Mouse (Mus musculus): ENCODE results near the gene Adcy7. TPM values are rescaled to one million over a fixed set of nuclear protein-coding genes. Genes with fewer than 3 reads are reported as not detected.
A peak's percentile ranks its signal among the peaks of the same experiment; 100 is the strongest.

Adcy7 gene
- polyA plus RNA-seq, 1 experiment, result 146 TPM

- Histone ChIP-seq H3K4me3 (ENCODE audit: insufficient read depth, low read length) (no peak overlapping the region), H3K27ac (ENCODE audit: insufficient read depth, low read depth, low read length) (no peak overlapping the region), H3K4me1 (ENCODE audit: control insufficient read depth, insufficient read depth, low read length) (peaks cover 17% of the 10 kb centered on the region)
- no peak for TF ChIP-seq POLR2A (IDR thresholded peaks at IDR 0.05; ENCODE audit: borderline replicate concordance, low read depth, low read length)
- no peak for TF ChIP-seq CTCF (IDR thresholded peaks at IDR 0.05; ENCODE audit: low read depth, low read length)
Measured at GRCm38 (mm10) chr8:88269107-88269875, 2.9 kb upstream of the Adcy7 start.

- no peak for TF ChIP-seq CTCF (IDR thresholded peaks at IDR 0.05; ENCODE audit: low read depth, low read length)
- no peak for TF ChIP-seq POLR2A (IDR thresholded peaks at IDR 0.05; ENCODE audit: borderline replicate concordance, low read depth, low read length)
- Histone ChIP-seq H3K4me1 (ENCODE audit: control insufficient read depth, insufficient read depth, low read length) (peaks cover 23% of the 10 kb centered on the region), H3K27ac (ENCODE audit: insufficient read depth, low read depth, low read length) (no peak overlapping the region), H3K4me3 (ENCODE audit: insufficient read depth, low read length) (no peak overlapping the region)
Measured at GRCm38 (mm10) chr8:88270086-88270485, 2.1 kb upstream of the Adcy7 start.

GRCm38 (mm10) chr8:88273051-88273430 lies 838 bp downstream of the Adcy7 start:
- Histone ChIP-seq H3K4me1 (ENCODE audit: control insufficient read depth, insufficient read depth, low read length) (peaks cover 30% of the 10 kb centered on the region), H3K4me3 (ENCODE audit: insufficient read depth, low read length) (peak overlapping the region; percentile 62), H3K27ac (ENCODE audit: insufficient read depth, low read depth, low read length) (no peak overlapping the region)
- TF ChIP-seq POLR2A (IDR thresholded peaks at IDR 0.05; ENCODE audit: borderline replicate concordance, low read depth, low read length) (no peak), CTCF (IDR thresholded peaks at IDR 0.05; ENCODE audit: low read depth, low read length) (no peak)

DNA sequence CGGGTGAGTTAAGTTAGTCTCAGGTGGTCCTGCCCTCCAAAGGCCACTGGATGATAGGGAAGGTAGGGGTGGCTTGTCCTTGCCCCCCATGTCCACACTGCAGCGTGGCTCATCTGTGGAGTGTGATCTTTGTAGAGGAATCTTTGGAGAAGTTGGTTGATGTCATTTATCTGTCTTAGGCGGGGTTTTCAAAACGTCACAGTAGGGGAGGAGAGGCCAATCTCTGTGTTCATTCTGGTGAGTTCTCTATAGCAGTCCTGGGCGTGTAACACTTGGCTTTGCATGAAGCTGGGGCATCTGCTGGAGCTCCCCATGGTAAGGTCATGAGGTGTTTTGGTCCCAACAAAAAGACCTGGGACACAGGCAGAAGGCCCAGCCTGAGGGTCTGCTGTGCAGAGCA lies 1.9 kb downstream of the Adcy7 start:
- peaks cover 37% of the 10 kb centered on the region for H3K4me1 ChIP-seq (ENCODE audit: control insufficient read depth, insufficient read depth, low read length)
- no peak overlapping the region for H3K4me3 ChIP-seq (ENCODE audit: insufficient read depth, low read length)
- TF ChIP-seq CTCF (IDR thresholded peaks at IDR 0.05; ENCODE audit: low read depth, low read length) (no peak), POLR2A (IDR thresholded peaks at IDR 0.05; ENCODE audit: borderline replicate concordance, low read depth, low read length) (no peak)
- H3K27ac ChIP-seq (ENCODE audit: insufficient read depth, low read depth, low read length), result peak overlapping the region; percentile 51

DNA sequence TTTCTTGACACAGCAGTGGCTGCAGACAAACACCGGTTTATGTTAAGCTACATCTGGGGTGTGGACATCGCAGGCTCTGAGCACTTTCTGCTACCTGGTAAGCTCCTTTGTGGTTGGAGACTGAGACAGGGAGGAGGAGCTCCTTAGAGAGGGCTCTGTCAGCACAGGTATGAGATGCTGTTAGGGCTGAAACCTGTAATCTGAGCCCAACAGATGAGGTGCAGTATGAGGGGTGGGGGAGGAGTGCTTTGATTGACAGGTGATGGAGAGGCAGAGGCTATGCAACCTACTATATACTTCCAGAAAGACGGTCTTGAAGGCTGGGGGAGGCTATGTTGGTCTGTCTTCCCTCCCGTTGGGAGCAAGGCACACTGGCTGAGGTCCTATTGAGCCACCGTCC lies 7.0 kb downstream of the Adcy7 start:
- H3K4me1 ChIP-seq (ENCODE audit: control insufficient read depth, insufficient read depth, low read length), result peaks cover 56% of the 10 kb centered on the region
- peak overlapping the region; percentile 54 for H3K27ac ChIP-seq (ENCODE audit: insufficient read depth, low read depth, low read length)
- H3K4me3 ChIP-seq (ENCODE audit: insufficient read depth, low read length), result no peak overlapping the region
- no peak for TF ChIP-seq POLR2A (IDR thresholded peaks at IDR 0.05; ENCODE audit: borderline replicate concordance, low read depth, low read length)
- no peak for TF ChIP-seq CTCF (IDR thresholded peaks at IDR 0.05; ENCODE audit: low read depth, low read length)

DNA sequence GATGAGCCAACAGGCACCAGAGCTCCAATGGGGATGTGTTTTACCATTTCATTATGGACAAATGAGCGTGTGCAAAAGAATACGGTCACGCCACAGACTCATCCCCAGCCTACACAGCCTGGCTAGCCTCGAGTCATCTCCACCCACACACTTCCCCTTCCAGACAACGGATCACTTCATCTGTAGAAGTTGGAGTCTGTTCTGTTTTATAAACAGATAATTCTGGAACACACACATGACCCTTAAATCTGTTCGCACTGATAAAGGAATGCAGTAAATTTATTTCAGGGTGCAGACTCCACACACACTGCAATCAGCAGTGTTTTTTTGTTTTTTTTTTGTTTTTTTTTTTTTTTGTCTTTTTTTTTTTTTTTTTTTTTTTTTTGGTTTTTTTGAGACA lies 7.5 kb downstream of the Adcy7 start:
- Histone ChIP-seq H3K27ac (ENCODE audit: insufficient read depth, low read depth, low read length) (peak overlapping the region; percentile 54), H3K4me3 (ENCODE audit: insufficient read depth, low read length) (no peak overlapping the region), H3K4me1 (ENCODE audit: control insufficient read depth, insufficient read depth, low read length) (peaks cover 57% of the 10 kb centered on the region)
- no peak for TF ChIP-seq POLR2A (IDR thresholded peaks at IDR 0.05; ENCODE audit: borderline replicate concordance, low read depth, low read length)

DNA sequence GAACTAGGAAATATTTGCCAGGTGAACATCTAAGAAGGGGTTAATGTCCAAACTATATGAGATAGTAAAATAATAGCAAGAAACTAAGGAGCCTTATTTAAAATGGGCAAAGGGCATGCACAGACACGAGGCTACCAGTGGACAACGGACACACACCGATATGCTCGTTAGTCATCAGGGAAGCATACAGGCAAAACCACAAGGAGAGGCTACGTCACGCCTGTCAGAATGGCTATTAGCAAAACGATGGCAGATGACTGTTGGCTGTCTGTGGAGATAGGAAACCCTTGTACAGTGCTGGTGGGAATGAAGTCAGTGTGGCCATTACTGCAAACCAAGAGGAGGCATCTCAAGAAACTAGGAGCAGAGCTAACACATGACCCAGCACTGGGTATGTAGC lies 8.7 kb downstream of the Adcy7 start:
- H3K4me3 ChIP-seq (ENCODE audit: insufficient read depth, low read length), result no peak overlapping the region
- H3K27ac ChIP-seq (ENCODE audit: insufficient read depth, low read depth, low read length), result peak overlapping the region; percentile 13
- peaks cover 56% of the 10 kb centered on the region for H3K4me1 ChIP-seq (ENCODE audit: control insufficient read depth, insufficient read depth, low read length)
- TF ChIP-seq POLR2A (IDR thresholded peaks at IDR 0.05; ENCODE audit: borderline replicate concordance, low read depth, low read length) (no peak), CTCF (IDR thresholded peaks at IDR 0.05; ENCODE audit: low read depth, low read length) (no peak)

- peaks cover 63% of the 10 kb centered on the region for H3K4me1 ChIP-seq (ENCODE audit: control insufficient read depth, insufficient read depth, low read length)
- H3K4me3 ChIP-seq (ENCODE audit: insufficient read depth, low read length), result no peak overlapping the region
- TF ChIP-seq CTCF (IDR thresholded peaks at IDR 0.05; ENCODE audit: low read depth, low read length) (no peak), POLR2A (IDR thresholded peaks at IDR 0.05; ENCODE audit: borderline replicate concordance, low read depth, low read length) (no peak)
- H3K27ac ChIP-seq (ENCODE audit: insufficient read depth, low read depth, low read length), result peak overlapping the region; percentile 90
Measured at GRCm38 (mm10) chr8:88282684-88283083, 10.5 kb downstream of the Adcy7 start.

GRCm38 (mm10) chr8:88283243-88284115 lies 11.3 kb downstream of the Adcy7 start:
- H3K27ac ChIP-seq (ENCODE audit: insufficient read depth, low read depth, low read length), result peak overlapping the region; percentile 54
- H3K4me1 ChIP-seq (ENCODE audit: control insufficient read depth, insufficient read depth, low read length), result peaks cover 69% of the 10 kb centered on the region
- TF ChIP-seq CTCF (IDR thresholded peaks at IDR 0.05; ENCODE audit: low read depth, low read length) (no peak), POLR2A (IDR thresholded peaks at IDR 0.05; ENCODE audit: borderline replicate concordance, low read depth, low read length) (no peak)
- no peak overlapping the region for H3K4me3 ChIP-seq (ENCODE audit: insufficient read depth, low read length)

GRCm38 (mm10) chr8:88284738-88285137 lies 12.5 kb downstream of the Adcy7 start:
- H3K4me3 ChIP-seq (ENCODE audit: insufficient read depth, low read length), result no peak overlapping the region
- H3K4me1 ChIP-seq (ENCODE audit: control insufficient read depth, insufficient read depth, low read length), result peaks cover 67% of the 10 kb centered on the region
- no peak overlapping the region for H3K27ac ChIP-seq (ENCODE audit: insufficient read depth, low read depth, low read length)
- no peak for TF ChIP-seq CTCF (IDR thresholded peaks at IDR 0.05; ENCODE audit: low read depth, low read length)
- no peak for TF ChIP-seq POLR2A (IDR thresholded peaks at IDR 0.05; ENCODE audit: borderline replicate concordance, low read depth, low read length)

Measured in bone marrow macrophage, adult 2 months (primary cell).